Mouse (Mus musculus) adrenal gland, postnatal 14 days (tissue): ENCODE data around the gene Serp1. TPM values are rescaled to one million over a fixed set of nuclear protein-coding genes. Genes with fewer than 3 reads are reported as not detected.
"Not testable (repeated sequence)": the region's sequence is repeated elsewhere in the genome, so short reads cannot be mapped to it uniquely, and the experiment has no call there.

Source experiments
- DNase-seq: peaks from one replicate; pipeline ENCODE4 v3.0.0; 2021; ENCODE audit warnings: mixed read lengths
- total RNA-seq: library from RNA; stranded (reverse); gene quantifications from 2 replicates; pipeline ENCODE4 v1.2.3, GENCODE M21; 2021

Gene Serp1
- total RNA-seq, 1 experiment from 2014 or later: 80.6 TPM

DNA sequence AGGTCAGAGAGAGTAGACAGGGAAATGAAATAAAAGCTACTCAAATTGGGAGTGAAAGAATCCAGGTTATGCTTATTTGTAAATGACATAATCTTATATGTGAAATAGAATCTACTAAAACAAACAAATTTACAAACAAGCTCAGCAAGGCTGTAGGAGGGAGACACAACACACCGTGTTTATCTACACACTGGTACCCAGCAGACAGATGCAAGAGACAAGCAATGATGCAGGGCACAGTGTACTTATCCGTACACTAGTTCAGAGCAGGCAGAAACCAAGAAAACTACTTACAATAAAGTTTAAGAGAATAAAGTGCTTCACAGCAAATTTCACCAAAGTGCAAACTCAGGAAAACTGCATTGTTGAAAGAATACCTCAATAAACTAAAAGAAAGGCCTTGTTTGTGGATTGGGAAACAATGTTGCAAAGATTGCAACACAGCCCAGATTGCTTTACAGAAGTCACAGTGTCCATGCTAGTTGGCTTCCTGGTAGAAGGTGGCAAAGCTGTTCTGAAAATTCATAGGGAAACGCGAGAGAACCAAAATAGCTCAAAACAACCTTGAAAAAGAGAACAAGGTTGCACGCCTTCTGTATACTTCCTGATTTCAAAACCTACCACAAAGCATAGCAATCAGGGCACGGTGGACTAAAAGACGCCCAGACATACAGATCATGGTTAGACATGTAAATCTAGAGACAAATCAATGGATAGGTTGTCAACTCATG lies 17.5 kb downstream of the Serp1 start:
- DNase-seq: peak; percentile 37

DNA sequence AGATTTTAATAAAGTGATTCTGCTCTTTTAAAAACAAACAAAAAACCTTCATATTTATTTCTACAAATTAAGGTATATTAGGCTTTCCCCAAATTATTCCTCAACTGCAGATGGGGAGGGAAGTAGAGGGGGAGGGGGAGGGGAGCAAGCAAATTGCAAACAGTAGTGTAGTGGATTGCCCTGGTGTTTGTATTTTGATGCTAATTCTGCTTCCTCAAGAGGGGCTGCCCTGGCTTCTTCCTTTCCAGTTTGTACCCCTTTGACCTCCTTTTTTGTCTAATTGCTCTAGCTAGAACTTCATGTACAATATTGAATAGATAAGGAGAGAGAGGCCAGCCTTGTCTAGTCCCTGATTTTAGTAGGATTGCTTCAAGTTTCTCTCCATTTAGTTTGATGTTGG lies 21.0 kb downstream of the Serp1 start:
- no peak for DNase-seq

DNA sequence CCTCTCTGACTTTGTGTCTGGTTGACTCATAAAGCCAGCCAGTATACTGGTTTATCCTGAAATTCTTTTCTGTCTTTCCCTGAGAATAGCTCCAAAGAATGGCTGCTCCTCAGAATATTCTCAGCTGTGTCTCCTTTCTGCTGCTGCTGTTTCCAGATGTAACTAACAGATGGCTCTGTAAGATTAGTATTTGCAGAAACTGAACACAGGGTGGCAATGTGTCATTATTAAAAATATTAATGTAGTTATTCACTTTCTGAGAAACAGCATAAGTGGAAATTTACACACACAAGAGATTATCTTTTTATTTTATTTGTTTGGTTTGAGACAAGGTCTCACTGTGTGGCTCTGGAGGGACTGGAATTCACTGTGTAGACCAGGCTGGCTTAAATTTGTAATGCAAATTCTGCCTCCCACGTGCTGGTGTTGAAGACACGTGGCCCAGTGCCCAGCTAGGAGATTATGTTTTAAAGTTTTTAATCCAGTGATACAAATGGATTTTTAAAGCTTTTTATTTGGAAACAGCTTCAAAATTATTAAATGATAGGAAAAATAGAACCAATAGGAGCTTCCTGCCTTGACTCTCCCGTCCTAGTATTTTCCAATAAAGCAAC lies 21.9 kb downstream of the Serp1 start:
- no peak for DNase-seq

DNA sequence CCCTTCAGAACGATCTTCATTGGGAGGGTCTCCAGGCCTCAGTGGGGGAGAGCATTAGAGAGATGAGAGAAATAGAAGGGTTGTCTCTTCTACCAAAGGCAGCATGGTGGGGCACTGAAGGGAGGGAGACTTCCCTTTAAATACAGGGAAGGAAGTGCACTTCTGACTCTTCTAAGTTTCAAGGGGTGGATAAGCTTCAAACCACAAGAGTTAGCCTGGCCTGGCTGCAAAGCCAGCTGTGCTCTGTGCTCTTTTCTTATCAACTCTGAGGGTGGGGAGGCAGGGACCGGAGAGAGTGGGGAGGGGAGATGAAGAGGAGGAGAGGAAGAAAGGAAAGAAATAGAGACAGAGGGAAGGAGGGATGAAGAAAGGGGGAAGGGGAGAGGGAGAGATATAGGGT lies 23.7 kb downstream of the Serp1 start:
- no peak for DNase-seq

DNA sequence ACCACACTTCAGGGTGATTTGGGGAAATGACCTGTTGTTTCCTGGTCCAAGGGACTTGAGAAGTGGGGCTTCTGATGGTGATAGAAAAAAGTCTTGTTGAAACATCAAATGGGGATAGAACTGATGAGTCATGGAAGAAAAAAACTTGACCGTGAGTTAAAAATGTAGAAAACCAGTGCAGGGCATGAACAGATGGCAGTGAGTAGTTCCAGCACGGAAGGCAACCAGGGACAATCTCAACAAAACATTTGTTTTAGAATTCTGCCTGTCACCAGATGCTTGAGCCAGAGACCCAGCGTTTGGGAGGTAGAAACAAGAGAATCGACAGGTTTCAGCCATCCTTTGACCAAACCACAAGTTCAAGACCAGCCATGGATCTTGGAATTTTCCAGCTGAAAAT lies 32.1 kb downstream of the Serp1 start:
- no peak for DNase-seq

DNA sequence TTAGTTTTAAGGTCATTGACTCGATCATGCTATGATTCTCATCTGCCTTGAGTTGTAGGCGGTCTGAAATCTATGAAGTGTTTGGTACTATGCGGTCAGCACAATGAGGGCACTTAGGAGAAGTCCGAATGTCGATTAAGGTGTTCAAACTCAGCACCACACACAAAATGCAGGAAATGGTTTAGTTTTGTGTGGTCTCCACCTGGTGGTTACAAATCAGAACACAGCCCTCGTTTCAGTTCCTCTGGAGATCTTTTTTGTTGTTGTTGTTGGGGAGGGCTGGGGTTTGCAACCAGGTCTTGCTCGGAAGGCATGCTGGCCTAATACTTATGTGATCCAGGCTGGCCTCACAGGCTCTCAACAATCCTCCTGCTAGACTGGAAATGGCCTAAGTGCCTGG lies 34.9 kb downstream of the Serp1 start:
- peak; percentile 25 for DNase-seq

DNA sequence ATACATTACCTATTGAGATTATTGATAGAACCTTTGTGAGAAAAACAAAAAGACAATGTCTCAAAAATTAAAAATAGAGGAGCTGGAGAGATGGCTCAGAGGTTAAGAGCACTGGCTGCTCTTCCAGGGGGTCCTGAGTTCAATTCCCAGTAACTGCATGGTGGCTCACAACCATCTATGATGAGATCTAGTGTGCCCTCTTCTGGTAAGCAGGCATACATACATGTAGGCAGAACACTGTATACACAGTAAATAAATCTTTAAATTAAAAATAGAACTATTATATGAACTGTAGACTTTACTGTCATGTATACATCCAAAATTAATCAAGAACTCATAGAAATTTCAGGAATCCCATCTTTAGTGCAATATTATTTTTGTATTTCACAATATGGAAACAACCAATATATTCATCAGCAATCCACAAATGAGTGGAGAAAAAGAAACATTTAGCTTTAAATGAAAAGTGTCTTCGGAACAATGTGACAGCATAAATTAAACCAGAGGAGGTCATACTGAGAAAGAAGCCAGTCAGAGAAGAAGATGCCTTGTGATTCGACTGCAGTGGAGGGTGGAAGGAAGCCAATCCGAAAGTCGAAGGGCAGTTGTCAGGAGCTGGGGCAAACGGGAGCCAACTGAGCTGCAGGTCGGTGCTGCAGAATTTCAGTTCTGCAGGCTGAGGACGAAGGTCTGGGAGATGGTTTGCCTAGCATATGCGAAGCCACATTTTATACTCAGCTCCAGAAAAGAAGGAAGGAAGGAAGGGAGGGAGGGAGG lies 37.5 kb downstream of the Serp1 start:
- peak; percentile 33 for DNase-seq

DNA sequence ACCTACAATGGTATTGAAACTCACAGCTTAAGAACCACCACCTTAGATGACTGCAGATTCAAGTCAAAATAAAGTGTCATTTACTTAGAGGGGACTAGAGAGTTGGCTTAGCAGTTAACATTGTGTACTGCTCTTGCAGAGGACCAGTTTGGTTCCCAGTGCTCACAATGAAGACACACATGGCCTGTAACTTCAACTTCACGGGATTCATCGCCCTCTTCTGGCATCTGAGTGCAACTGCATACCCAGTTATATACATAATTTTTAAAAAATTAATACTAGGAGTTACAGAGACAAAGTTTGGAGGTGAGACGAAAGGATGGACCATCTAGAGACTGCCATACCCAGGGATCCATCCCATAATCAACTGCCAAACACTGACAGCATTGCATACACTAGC lies 38.6 kb downstream of the Serp1 start:
- DNase-seq: no peak

DNA sequence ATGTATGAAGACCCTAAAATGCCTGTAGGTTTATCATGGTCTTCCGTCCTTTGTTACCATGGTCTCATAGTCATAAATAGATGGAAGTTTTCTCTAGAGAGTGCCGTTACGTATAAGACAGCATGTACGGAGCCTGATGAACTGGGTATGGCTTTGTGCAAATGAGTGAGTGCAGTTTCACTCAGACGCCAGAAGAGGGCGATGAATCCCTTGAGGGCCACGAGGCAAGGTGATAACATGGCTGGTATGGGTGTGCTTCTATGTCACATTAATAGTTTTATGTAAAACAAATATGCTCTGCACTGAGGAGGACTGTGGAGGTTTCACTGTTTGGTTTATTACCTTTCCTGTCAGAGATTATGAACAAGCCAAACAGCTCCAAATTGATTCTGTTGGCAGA lies 39.8 kb downstream of the Serp1 start:
- DNase-seq: no peak

DNA sequence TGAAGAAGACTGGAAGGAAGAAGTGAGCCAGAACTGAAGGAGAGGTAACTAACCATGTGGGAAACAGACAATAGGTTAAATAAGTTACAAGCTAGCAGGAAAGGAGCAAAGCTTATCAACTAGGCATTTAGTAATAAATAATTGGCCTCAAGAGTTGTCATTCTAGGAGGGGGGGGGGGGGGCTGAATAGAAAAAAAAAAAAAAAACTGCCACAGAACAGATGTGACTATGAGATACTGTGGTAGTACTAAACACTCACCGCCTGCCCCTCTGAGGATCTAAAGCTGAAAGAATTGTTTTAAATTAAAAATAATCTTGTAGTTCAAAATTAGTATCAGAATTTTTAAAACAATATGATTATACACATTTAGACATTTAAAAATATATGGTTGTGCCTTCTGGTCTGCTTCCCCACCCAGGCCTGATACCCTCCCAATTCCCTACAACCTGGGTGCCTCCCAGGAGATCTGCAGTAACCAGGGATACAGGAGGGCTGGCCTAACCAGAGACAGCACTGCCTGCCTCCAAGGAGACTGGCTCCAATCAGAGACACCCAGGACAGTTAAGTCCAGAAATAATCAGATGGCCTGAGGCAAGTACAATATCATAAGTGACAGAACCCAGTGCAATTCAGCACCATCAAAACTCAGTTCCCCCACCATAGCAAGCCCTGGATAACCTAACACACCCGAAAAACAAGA lies 46.8 kb downstream of the Serp1 start:
- DNase-seq: no peak

DNA sequence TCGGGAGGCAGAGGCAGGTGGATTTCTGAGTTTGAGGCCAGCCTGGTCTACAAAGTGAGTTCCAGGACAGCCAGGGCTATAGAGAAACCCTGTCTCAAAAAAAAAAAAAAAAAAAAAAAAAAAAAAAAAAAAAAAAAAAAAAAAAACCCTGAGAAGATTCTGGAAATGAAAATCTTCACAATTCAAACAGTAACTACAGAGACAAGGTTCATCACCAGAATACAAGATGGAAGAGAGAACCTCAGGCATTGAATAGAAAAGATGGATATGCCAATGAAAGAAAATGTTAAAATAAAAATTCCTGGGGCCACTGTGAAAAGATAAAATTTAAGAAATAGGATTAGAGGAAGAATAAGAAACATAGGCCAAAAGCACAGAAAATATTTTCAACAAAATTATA lies 50.4 kb downstream of the Serp1 start:
- DNase-seq: not testable (repeated sequence)

Other genes with a start within 250 kb of the Serp1 start
- 33.3 and 35.2 TPM in 2 replicates for gene Tsc22d2, start 111.2 kb downstream of the Serp1 start, total RNA-seq
- 45.7 and 55.3 TPM in 2 replicates for gene Eif2a, start 71 bp downstream of the Serp1 start, total RNA-seq
- gene Selenot, start 50.7 kb upstream of the Serp1 start, total RNA-seq: 117 and 125 TPM in 2 replicates
- gene Erich6, start 111.3 kb upstream of the Serp1 start, total RNA-seq: not detected in 2 replicates
- 12.9 and 19.1 TPM in 2 replicates for gene Siah2, start 166.5 kb upstream of the Serp1 start, total RNA-seq